Mouse (Mus musculus): ENCODE data around the gene Bcl2a1c. TPM values are rescaled to one million over a fixed set of nuclear protein-coding genes. Genes with fewer than 3 reads are reported as not detected.
"Not testable (repeated sequence)": the region's sequence is repeated elsewhere in the genome, so short reads cannot be mapped to it uniquely, and the experiment has no call there.

The Bcl2a1c gene
- total RNA-seq (2021), result not detected
- long read RNA-seq, experiment 1, result 0 reads
- long read RNA-seq, experiment 2, result 0 reads

DNA sequence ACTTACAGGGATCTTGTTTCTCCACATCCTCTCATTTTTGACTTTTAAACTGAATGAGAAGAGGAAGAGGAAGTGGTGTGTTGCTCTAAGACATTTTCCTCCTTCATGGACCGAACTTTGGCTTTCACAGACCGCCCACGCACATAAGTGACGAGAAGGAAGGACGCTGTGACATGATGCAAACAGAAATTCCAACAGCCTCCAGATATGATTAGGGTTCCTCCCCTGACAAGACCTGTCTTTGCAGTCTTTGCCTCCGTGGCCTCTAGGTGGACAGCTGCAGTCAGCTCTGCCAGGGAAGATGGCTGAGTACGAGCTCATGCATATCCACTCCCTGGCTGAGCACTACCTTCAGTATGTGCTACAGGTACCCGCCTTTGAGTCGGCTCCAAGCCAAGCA is at the start of gene Bcl2a1c:
Gene Bcl2a1c, plus strand, starts transcription at position 281 of the 400 bp plus-strand sequence.
- H3K27ac ChIP-seq; H3K4me3 ChIP-seq; DNase-seq (ENCODE audit: low spot score in 2 of 2): not testable (repeated sequence)

DNA sequence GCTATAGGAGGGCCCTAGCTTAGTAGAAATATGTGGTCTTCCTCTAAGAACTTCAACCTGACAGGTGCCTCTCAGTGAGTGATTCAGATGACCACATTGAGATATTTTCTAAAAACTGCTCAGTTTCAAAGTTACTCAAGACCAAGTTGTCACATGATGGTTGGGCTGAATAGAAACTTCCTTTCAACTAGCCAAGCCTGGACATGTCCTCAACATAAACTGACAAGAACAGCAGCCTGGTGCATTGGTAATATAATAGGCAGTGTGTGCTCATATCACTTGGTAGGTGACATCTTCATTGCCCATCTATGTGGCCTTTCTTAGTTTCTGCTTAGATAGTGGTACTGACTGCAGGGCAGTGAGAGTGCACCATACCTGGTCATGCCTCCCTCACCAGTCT is 24.0 kb upstream of the Bcl2a1c start:
- H3K4me3 ChIP-seq; DNase-seq (ENCODE audit: low spot score in 2 of 2); H3K27ac ChIP-seq: not testable (repeated sequence)

DNA sequence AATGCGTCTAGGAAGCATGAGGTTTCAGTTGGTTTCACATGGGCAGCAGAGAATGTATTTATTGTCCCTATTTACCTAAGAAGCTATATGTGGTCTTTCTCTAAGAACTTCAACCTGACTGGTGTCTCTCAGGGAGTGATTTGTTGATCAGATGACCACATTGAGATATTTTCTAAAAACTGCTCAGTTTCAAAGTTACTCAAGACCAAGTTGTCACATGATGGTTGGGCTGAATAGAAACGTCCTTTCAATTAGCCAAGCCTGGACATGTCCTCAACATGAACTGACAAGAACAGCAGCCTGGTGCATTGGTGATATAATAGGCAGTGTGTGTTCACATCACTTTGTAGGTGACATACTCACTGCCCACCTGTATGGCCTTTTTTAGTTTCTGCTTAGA is 18.2 kb upstream of the Bcl2a1c start:
- H3K27ac ChIP-seq; H3K4me3 ChIP-seq; DNase-seq (ENCODE audit: low spot score in 2 of 2): not testable (repeated sequence)

DNA sequence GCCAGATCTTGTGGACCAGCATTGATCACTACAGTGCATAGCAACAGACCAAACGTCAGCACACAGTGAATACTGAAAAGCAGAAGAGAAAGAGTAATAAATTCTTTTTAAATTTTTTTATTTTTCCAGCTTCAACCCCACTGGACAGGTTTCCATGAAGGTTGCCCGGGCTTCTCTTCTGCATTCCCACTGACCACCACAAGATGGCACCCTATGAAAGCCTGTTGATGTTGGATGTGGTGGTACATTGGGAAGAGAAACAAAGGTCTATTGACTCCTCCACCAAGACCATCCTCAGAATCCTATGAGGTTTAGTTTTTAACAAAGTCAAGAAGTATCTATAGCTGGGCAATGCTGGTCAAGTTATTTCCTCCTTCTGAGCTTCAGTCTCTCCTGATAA is 11.9 kb upstream of the Bcl2a1c start:
- Histone ChIP-seq H3K27ac (no peak overlapping the region), H3K4me3 (no peak overlapping the region)
- DNase-seq (ENCODE audit: low spot score in 2 of 2), result peak; percentile 26 to 65
- peak; percentile 91 for TF ChIP-seq CTCF (conservative IDR thresholded peaks at IDR 0.05)

DNA sequence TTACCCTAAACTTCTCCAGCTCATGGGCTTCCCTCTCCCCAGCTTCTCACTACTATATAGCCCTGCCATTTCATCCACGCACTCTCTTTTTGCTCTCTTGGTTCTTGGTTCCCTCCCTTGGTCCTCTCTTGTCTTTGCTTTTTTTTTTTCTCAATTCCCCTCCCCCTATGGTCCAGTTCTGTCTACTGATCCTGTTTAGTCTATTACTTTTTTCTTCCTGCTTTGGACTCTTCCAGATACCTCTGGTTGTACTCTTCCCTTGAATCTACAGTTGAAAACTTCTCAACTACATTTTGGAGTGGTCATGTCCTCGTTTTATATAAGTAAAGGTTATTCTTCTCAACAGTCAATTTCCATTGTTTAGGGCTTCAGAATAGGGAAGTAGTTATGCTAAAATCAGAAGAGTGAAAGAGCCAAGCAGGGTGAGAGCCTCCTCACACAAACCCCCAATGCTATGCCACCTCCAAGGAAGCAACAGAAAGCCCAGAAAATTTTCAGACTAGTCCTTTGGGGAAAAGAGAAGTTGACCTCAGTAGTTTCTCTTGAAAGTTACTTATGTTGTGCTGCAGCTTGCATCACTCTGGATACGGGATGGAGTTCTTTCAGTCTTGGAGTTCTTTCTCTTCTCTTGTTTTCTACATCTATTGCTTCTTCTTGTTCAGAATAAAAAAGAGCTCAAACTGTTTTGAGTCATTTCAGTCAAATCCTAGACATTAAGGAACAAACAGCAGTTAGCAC is 3.8 kb upstream of the Bcl2a1c start:
- Histone ChIP-seq H3K4me3 (no peak overlapping the region), H3K27ac (no peak overlapping the region)
- no peak for DNase-seq (ENCODE audit: low spot score in 2 of 2)
- no peak for TF ChIP-seq CTCF (conservative IDR thresholded peaks at IDR 0.05)

DNA sequence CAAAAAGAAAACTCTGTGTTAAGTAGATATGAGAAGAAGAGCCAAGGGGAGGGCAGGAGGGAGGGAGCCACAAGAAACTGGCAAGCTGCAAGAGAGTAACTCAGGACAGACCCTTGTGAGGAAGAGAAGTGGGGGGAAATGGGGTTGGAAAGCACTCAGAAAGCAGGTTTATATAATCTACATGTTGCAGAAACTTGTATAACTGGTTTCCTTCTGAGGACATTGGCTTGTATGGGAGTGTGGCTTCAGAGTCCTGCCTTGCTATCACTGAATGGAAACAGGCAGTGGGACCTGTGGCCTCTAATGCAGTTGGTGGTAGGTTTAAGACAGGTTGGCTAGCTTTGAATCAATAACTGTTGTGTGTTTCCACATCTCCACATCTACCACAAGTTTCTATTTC is 1.6 kb upstream of the Bcl2a1c start:
- DNase-seq (ENCODE audit: low spot score in 2 of 2), result not testable (repeated sequence)

DNA sequence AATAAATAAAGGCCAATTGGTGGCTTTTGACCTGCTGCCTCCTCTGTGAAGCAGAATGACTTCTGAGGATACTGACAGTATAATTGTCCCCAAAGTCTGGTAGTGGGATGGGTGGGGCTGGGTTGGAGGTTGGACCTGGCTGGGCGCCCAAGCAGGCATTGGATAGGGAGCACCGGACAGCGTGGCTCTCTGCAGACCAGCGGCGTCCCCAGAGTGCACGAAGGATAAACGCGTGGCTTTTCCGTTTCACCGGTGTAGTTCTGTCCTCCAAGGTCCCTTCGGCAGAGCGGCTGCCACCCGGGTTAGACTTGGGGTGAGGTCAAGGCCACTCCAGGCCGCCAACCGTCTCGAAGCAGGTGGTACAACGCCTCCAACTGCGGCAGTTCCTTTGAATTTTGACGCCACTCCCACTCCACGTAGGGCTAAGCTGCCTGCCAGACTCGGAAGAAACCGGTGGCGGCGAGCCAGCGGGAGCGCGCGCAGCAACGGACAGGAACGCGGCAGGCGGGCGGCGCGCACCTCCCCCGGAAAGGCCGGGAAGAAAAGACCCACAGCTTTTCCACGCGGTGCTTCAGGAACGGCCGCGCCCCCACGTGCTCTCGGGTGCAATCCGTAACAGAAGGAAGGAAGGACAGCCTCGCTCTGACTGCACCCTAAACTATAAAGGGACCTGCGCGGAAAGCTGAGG is 38.0 kb downstream of the Bcl2a1c start:
- peak; percentile 81 to 83 for DNase-seq (ENCODE audit: low spot score in 2 of 2)
- no peak for TF ChIP-seq CTCF (conservative IDR thresholded peaks at IDR 0.05)
- Histone ChIP-seq H3K4me3 (peak overlapping the region; percentile 55), H3K27ac (peak overlapping the region; percentile 46; the same call in 1 of the 2 replicates)

More for the DNA sequence above, 1.6 kb upstream of the Bcl2a1c start:
- not testable (repeated sequence) for H3K27ac ChIP-seq, H3K4me3 ChIP-seq

DNA sequence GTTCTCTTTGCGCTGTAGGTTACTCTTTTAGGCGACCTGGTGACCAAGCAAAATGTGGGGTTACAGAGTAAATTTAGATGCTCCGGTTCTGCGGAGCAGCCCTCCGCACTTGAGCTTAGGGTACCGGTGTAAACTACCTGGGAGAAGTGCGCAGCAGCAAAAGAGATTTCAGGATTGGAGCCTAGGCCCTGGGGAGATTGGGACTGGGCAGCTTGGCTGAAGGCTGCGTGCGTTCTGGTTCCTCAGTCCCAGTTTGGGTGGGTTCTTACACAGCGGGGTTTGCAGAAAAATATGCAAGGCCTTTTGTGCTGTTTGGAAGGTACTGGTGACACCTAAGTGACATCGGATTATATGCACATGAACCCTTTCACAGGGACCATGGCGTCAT is 38.5 kb downstream of the Bcl2a1c start:
- DNase-seq (ENCODE audit: low spot score in 2 of 2), result no peak
- Histone ChIP-seq H3K4me3 (peak overlapping the region; percentile 55), H3K27ac (peak overlapping the region; percentile 46; the same call in 1 of the 2 replicates)
- TF ChIP-seq CTCF (conservative IDR thresholded peaks at IDR 0.05), result no peak

DNA sequence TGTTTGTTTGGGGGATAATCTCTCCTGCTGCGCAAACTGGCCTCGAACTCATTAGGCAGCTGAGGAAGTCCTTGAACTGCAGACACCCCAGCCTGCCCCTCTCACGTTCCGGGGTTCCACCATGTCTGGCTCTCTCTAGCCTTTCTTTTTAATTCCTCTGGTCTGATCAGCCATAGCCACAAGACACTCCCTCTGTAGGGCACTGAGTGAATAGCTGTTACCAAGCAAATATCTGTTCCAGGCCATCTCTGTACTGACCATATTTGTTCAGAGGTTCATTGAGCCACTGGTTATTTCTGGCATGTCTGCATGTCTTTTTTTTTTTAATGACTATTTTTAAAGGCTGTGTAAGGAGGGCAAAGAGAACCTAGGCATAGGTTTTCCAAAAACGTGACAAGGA is 39.5 kb downstream of the Bcl2a1c start:
- peak; percentile 65 for TF ChIP-seq CTCF (conservative IDR thresholded peaks at IDR 0.05)
- H3K4me3 ChIP-seq; H3K27ac ChIP-seq; DNase-seq (ENCODE audit: low spot score in 2 of 2): not testable (repeated sequence)

DNA sequence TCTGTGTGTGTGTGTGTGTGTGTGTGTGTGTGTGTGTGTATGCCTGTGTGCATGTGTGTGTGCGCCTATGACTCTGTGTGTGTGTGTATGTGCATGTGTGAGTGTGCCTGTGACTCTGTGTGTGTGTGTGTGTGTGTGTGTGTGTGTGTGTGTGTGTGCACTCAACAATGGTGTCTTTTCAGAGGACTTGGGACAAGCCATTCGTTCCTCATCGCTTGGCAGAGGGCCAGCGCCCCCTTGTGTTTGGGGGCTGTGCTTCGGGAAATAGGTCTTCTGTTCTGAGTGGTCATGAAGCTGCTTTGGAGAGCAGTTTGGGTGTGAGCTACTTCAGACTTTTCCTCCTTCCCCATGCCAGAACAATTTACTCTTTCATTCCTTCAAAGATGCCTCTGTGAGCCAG is 41.8 kb downstream of the Bcl2a1c start:
- not testable (repeated sequence) for H3K27ac ChIP-seq; H3K4me3 ChIP-seq; DNase-seq (ENCODE audit: low spot score in 2 of 2)

DNA sequence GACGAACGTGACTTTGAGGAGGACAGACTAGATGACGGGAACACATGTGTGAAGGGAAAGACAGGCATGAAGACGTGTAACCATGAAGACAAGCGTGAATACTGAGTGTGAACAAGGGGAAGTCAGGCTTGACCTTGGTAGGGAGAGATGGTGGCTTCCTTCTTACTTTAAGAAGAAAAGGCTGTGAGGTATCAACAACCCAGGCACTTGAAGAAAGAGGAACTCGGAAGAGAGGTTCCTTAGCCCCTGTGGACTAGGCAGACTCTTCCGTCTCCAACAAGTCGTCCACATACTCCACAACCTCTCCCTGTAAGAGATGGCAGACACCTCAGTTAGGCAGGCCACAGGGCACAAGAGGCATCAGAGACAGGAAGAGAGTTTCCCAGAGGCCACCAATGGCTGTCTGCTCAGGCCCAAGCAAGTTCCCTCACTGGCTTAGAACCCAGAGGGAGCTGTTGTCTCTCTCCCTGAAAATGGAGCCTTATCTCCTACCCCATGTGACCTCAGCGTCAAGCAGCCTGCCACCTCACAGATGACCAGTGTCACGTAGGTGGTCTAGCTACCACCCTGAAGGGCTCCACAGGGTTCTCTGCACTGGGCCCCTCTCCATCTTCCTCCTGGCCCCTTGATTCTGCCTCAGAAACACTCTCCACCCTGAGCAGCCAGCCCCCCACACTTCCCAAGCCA is 45.5 kb downstream of the Bcl2a1c start:
- no peak for TF ChIP-seq CTCF (conservative IDR thresholded peaks at IDR 0.05)
- H3K27ac ChIP-seq, result no peak overlapping the region
- DNase-seq (ENCODE audit: low spot score in 2 of 2), result no peak
- no peak overlapping the region for H3K4me3 ChIP-seq

DNA sequence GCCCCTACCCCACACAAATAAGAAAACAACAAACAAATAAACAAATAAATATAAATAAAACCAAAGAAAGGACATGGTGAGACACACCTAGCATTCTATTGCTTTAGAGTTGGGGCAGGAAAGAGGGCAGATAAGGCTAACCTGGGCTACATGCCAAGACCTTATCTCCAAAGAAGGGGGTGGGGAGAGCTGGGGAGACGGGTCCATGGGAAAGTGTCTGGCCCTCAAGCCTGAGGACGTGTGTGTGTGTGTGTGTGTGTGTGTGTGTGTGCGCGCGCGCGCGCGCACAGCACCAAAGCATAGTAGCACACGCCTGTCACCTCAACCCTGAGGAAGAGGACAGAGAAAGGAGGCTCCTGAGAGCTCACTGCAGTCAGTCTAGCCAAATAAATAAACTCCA is 47.2 kb downstream of the Bcl2a1c start:
- Histone ChIP-seq H3K27ac (no peak overlapping the region), H3K4me3 (no peak overlapping the region)
- TF ChIP-seq CTCF (conservative IDR thresholded peaks at IDR 0.05), result no peak
- no peak for DNase-seq (ENCODE audit: low spot score in 2 of 2)

DNA sequence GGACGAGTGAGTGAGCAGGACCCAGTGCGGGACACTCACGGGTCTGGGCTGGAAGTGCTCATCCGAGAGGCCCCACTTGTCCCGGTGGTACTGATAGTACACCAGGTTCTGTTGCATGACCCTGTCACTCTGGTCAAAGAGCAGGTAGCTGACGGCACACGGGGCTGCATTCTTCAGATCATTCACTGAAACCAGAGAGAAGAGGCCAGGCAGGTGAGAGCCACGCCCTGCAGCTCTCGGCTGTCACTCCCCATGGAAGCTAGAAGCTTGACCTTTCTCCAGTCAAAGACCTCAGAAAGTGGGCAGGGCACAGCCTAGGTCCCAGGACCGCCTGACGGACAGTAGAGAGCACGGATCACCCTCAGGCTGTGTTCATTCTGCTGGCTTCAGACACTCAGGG is 49.9 kb downstream of the Bcl2a1c start:
- no peak overlapping the region for H3K4me3 ChIP-seq
- DNase-seq (ENCODE audit: low spot score in 2 of 2), result no peak
- no peak for TF ChIP-seq CTCF (conservative IDR thresholded peaks at IDR 0.05)

More for the DNA sequence above, 49.9 kb downstream of the Bcl2a1c start:
- no peak overlapping the region for H3K27ac ChIP-seq

Other genes starting within 250 kb of the Bcl2a1c start
- 1 to 10 TPM; 5.4 to 6.0 TPM for gene Crtap, start 60.5 kb downstream of the Bcl2a1c start, total RNA-seq (2021)
- 10 to 100 TPM; 21.9 to 22.1 TPM for gene Glb1, start 70.9 kb downstream of the Bcl2a1c start, total RNA-seq (2021)
- gene Tmppe, start 71.0 kb downstream of the Bcl2a1c start, total RNA-seq (2021), result 10 to 100 TPM; 10.3 to 10.8 TPM
- not detected for gene Ccr4, start 174.8 kb downstream of the Bcl2a1c start, total RNA-seq (2021)
- not detected for gene C130032M10Rik, start 185.6 kb downstream of the Bcl2a1c start, total RNA-seq (2021)
- 1 to 10 TPM; 1.3 to 1.4 TPM for gene Trim71, start 234.2 kb downstream of the Bcl2a1c start, total RNA-seq (2021)

Measured in layer of hippocampus, adult 2 months (tissue).